Mouse (Mus musculus) myocyte (in vitro differentiated cells): ENCODE data around the gene Pfn3.

Experiments used
- CEBPB ChIP-seq: IDR thresholded peaks from 2 replicates; pipeline ENCODE4 v1.6.1; 2011; ENCODE audit warnings: mild to moderate bottlenecking, moderate library complexity; ENCODE audit not compliant: poor library complexity, insufficient read depth, severe bottlenecking
- E2F4 ChIP-seq: IDR thresholded peaks from one replicate; pipeline ENCODE4 v1.6.1; 2011; ENCODE audit warnings: mild to moderate bottlenecking, control low read depth, moderate library complexity; ENCODE audit not compliant: insufficient read depth
- MAX ChIP-seq: IDR thresholded peaks from one replicate; pipeline ENCODE4 v1.6.1; 2011; ENCODE audit warnings: low read depth, mild to moderate bottlenecking, control low read depth
- MYOD1 ChIP-seq, 3 experiments: IDR thresholded peaks; one replicate each; pipeline ENCODE4 v1.6.1; 2011; ENCODE audit warnings: control low read depth in 2 of 3, low read depth in 2 of 3, mild to moderate bottlenecking in 2 of 3, moderate library complexity in 1 of 3; ENCODE audit not compliant: insufficient read length in 2 of 3, control insufficient read depth in 1 of 3
- MYOG ChIP-seq, 3 experiments: IDR thresholded peaks; one replicate each; pipeline ENCODE4 v1.6.1; 2011; ENCODE audit warnings: control low read depth in 2 of 3, low read depth in 2 of 3, mild to moderate bottlenecking in 2 of 3; ENCODE audit not compliant: insufficient read length in 2 of 3, control insufficient read depth in 1 of 3, insufficient read depth in 1 of 3
- POLR2A ChIP-seq: IDR thresholded peaks from one replicate; pipeline ENCODE4 v1.6.1; 2011; ENCODE audit warnings: low read depth, mild to moderate bottlenecking, control low read depth, moderate library complexity; ENCODE audit not compliant: insufficient read length
- POLR2AphosphoS2 ChIP-seq: IDR thresholded peaks from one replicate; pipeline ENCODE4 v1.6.1; 2011; ENCODE audit warnings: low read depth, control low read depth; ENCODE audit not compliant: insufficient read length
- REST ChIP-seq: IDR thresholded peaks from one replicate; pipeline ENCODE4 v1.6.1; 2011; ENCODE audit warnings: mild to moderate bottlenecking, control low read depth, moderate library complexity; ENCODE audit not compliant: insufficient read depth, insufficient read length
- SRF ChIP-seq: IDR thresholded peaks from one replicate; pipeline ENCODE4 v1.6.1; 2011; ENCODE audit warnings: low read depth; ENCODE audit not compliant: control insufficient read depth, insufficient read length
- TCF12 ChIP-seq: IDR thresholded peaks from one replicate; pipeline ENCODE4 v1.6.1; 2011; ENCODE audit warnings: mild to moderate bottlenecking, control low read depth; ENCODE audit not compliant: poor library complexity, insufficient read depth, severe bottlenecking
- USF1 ChIP-seq: IDR thresholded peaks from one replicate; pipeline ENCODE4 v1.6.1; 2011; ENCODE audit warnings: low read depth, mild to moderate bottlenecking, control low read depth, moderate library complexity

DNA sequence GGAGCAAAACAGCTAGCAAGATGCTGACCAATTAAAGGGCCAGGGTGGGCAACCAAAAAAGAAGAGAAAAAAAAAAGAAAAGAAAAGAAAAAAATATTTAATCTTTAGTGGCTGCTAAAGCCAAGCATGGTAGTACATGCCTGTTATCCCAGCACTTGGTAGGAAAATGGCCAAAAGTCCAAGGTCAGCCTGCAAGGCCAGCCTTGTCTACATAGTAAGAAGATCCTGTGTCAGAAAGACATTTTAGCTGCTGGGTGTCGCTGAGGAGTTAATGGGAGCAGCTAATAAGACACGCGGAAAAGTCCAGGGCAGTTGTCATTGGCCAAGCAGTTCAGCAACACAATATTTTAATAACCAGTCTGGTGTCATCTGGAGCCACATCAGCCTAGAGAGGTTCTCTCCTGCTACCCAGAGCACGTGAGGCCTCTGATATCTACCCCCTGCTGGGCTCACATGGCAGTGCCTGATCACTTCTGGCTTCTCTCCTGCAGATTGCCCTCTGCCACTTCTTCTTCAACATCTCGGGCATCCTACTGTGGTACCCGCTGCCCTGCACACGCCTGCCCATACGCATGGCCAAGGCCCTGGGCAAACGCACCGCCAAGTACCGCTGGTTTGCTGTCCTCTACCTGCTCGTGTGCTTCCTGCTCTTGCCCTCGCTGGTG lies 2.3 kb downstream of the Pfn3 start:
- no peak for TF ChIP-seq MAX
- TF ChIP-seq TCF12, result no peak
- TF ChIP-seq POLR2A, result no peak
- no peak for TF ChIP-seq CEBPB
- TF ChIP-seq MYOD1 (IDR thresholded peaks at IDR 0.05; ENCODE audit: control insufficient read depth in 1 of 3, insufficient read length in 2 of 3, low read depth in 2 of 3), result no peak
- no peak for TF ChIP-seq USF1
- no peak for TF ChIP-seq POLR2AphosphoS2
- no peak for TF ChIP-seq REST
- no peak for TF ChIP-seq E2F4
- TF ChIP-seq SRF, result no peak
- TF ChIP-seq MYOG (IDR thresholded peaks at IDR 0.05; ENCODE audit: control insufficient read depth in 1 of 3, insufficient read depth in 1 of 3, insufficient read length in 2 of 3, low read depth in 2 of 3), result no peak
